Mouse (Mus musculus) heart, embryonic 14.5 days (tissue): Measurements from ENCODE around the gene Snrpg. TPM values are rescaled to one million over a fixed set of nuclear protein-coding genes. Genes with fewer than 3 reads are reported as not detected.

Experiments
- ATAC-seq: fragments of 200-750 bp; cut with Nextera tagmentation; 2 replicates; pipeline ENCODE4 v1.8.0; 2017; ENCODE audit warnings: low read depth, moderate TSS enrichment; ENCODE audit not compliant: insufficient number of reproducible peaks, insufficient read depth, low FRiP score
- H3K27ac ChIP-seq, 2 experiments: fragments of 200-500 bp in 1 of 2; fragments of 300-500 bp in 1 of 2; sonication (generic) in 1 of 2; replicated peaks in 1 of 2; 2 replicates each; pipeline ENCODE4 v1.5.1; 2012 to 2014; ENCODE audit warnings: low read depth in 2 of 2, low read length in 2 of 2, control low read depth in 1 of 2, mild to moderate bottlenecking in 1 of 2, mixed read lengths in 1 of 2; ENCODE audit not compliant: control insufficient read depth in 1 of 2, insufficient read depth in 1 of 2
- H3K27me3 ChIP-seq: fragments of 300-500 bp; sonication (generic); 2 replicates; pipeline ENCODE4 v1.6.1; 2014; ENCODE audit warnings: mild to moderate bottlenecking, low read length, control low read depth; ENCODE audit not compliant: control insufficient read depth, insufficient read depth
- H3K36me3 ChIP-seq: fragments of 300-500 bp; sonication (generic); 2 replicates; pipeline ENCODE4 v1.6.1; 2014; ENCODE audit warnings: mild to moderate bottlenecking, control low read depth, low read length, mixed read lengths; ENCODE audit not compliant: control insufficient read depth, insufficient read depth
- H3K4me1 ChIP-seq, 2 experiments: fragments of 200-500 bp in 1 of 2; fragments of 300-500 bp in 1 of 2; sonication (generic) in 1 of 2; 2 replicates each; pipeline ENCODE4 v1.6.1; 2012 to 2014; ENCODE audit warnings: low read length in 2 of 2, control low read depth in 1 of 2, mixed read lengths in 1 of 2; ENCODE audit not compliant: control insufficient read depth in 2 of 2, insufficient read depth in 2 of 2
- H3K4me2 ChIP-seq: fragments of 300-500 bp; sonication (generic); 2 replicates; pipeline ENCODE4 v1.6.1; 2014; ENCODE audit warnings: mild to moderate bottlenecking, low read length
- H3K4me3 ChIP-seq, 2 experiments: fragments of 200-500 bp in 1 of 2; fragments of 300-500 bp in 1 of 2; sonication (generic) in 1 of 2; 2 replicates each; pipeline ENCODE4 v1.5.1; 2012 to 2014; ENCODE audit warnings: low read length in 2 of 2, mild to moderate bottlenecking in 2 of 2, control low read depth in 1 of 2, low read depth in 1 of 2, moderate library complexity in 1 of 2; ENCODE audit not compliant: control insufficient read depth in 1 of 2, insufficient read depth in 1 of 2
- H3K9ac ChIP-seq: fragments of 300-500 bp; sonication (generic); 2 replicates; pipeline ENCODE4 v1.6.1; 2014; ENCODE audit warnings: mild to moderate bottlenecking, low read length
- H3K9me3 ChIP-seq: fragments of 300-500 bp; sonication (generic); 2 replicates; pipeline ENCODE4 v1.6.1; 2016; ENCODE audit warnings: low read length, control low read depth; ENCODE audit not compliant: control insufficient read depth
- WGBS: fragments of 180-500 bp; shearing (Covaris S2); extraction: QIAGEN DNeasy Blood & Tissue Kit; methylation state at CpG from one replicate; pipeline ENCODE4 v1.1.7; 2014; 5-methylcytosine and 5-hydroxymethylcytosine counted together
- polyA plus RNA-seq: library from polyadenylated mRNA; unstranded; fragments of >200 nt; fragmentation: Nextera tagmentation; extraction: Ambion mirVana; gene quantifications from 2 replicates; pipeline ENCODE4 v1.2.1, GENCODE M21; 2014

Snrpg gene
- polyA plus RNA-seq, 1 experiment from 2014 or later = 384 TPM

GRCm38 (mm10) chr6:86400972-86401371, 29.9 kb downstream of the Snrpg start:
- Histone ChIP-seq H3K36me3 (no peaks in the 10 kb centered on the region), H3K27ac (no peak overlapping the region), H3K4me3 (peak overlapping the region; percentile 12 to 28; a peak in 2 of 4 replicates), H3K27me3 (no peaks in the 10 kb centered on the region), H3K9me3 (no peaks in the 10 kb centered on the region), H3K4me2 (peak overlapping the region; percentile 50), H3K9ac (no peak overlapping the region), H3K4me1 (peaks cover 0 to 16% of the 10 kb centered on the region in 2 experiments; a peak in 2 of 4 replicates)
- ATAC-seq = peak; percentile 18; the same call in 1 of the 2 replicates
- 3% methylated on average over 9 of the region's 9 CpGs for WGBS

- no peak for ATAC-seq
- no peaks in the 10 kb centered on the region for H3K9me3 ChIP-seq
- H3K4me2 ChIP-seq = peak overlapping the region; percentile 63
- H3K4me3 ChIP-seq = peak overlapping the region; percentile 13 to 91; a peak in 3 of 4 replicates
- WGBS = 36% methylated on average over 12 of the region's 12 CpGs
- H3K9ac ChIP-seq = peak overlapping the region; percentile 99
- no peaks in the 10 kb centered on the region for H3K27me3 ChIP-seq
- H3K36me3 ChIP-seq = peaks cover 10% of the 10 kb centered on the region
- peaks cover 2 to 20% of the 10 kb centered on the region in 2 experiments; a peak in 3 of 4 replicates for H3K4me1 ChIP-seq
- H3K27ac ChIP-seq = 0 out of 4 replicates have a peak overlapping the region, but pooled peaks of 1 of the 2 experiments have one; percentile 9
These were observed 31.8 kb downstream of the Snrpg start for GRCm38 (mm10) chr6:86402681-86403607.

GRCm38 (mm10) chr6:86403728-86404099, 32.6 kb downstream of the Snrpg start:
- Histone ChIP-seq H3K27me3 (no peaks in the 10 kb centered on the region), H3K4me2 (peak overlapping the region; percentile 63), H3K4me1 (peaks cover 2 to 20% of the 10 kb centered on the region in 2 experiments; a peak in 3 of 4 replicates), H3K27ac (peak overlapping the region; percentile 99 to 100; a peak in 3 of 4 replicates), H3K36me3 (peaks cover 10% of the 10 kb centered on the region), H3K9ac (peak overlapping the region; percentile 99), H3K9me3 (no peaks in the 10 kb centered on the region), H3K4me3 (peak overlapping the region; percentile 83 to 91)
- ATAC-seq = peak; percentile 52; the same call in 1 of the 2 replicates
- under 1% methylated on average over 15 of the region's 15 CpGs for WGBS

- Histone ChIP-seq H3K9ac (peak within 1 kb of the TSS; percentile 99), H3K9me3 (no peaks in the 10 kb centered on the region), H3K4me1 (peaks cover 2 to 20% of the 10 kb centered on the region in 2 experiments; a peak in 3 of 4 replicates), H3K27me3 (no peaks in the 10 kb centered on the region), H3K4me3 (peak within 1 kb of the TSS; percentile 83 to 91), H3K36me3 (peaks cover 10% of the 10 kb centered on the region), H3K4me2 (peak within 1 kb of the TSS; percentile 78), H3K27ac (peak within 1 kb of the TSS; percentile 99 to 100)
- under 1% methylated on average over 60 of the region's 62 CpGs for WGBS
- ATAC-seq = peak; percentile 94
These were observed 33.2 kb downstream of the Snrpg start, which contains the start of gene Tia1 for GRCm38 (mm10) chr6:86404100-86404861. Tia1 (plus strand) TSS chr6:86404219.

- Histone ChIP-seq H3K4me3 (peak overlapping the region; percentile 83 to 91), H3K27me3 (no peaks in the 10 kb centered on the region), H3K4me2 (peak overlapping the region; percentile 78), H3K9ac (peak overlapping the region; percentile 99), H3K4me1 (peaks cover 2 to 20% of the 10 kb centered on the region in 2 experiments; a peak in 3 of 4 replicates), H3K9me3 (no peaks in the 10 kb centered on the region), H3K36me3 (peaks cover 15% of the 10 kb centered on the region), H3K27ac (peak overlapping the region; percentile 99 to 100)
- WGBS = under 1% methylated on average over 11 of the region's 11 CpGs
- ATAC-seq = no peak
These were observed 33.9 kb downstream of the Snrpg start for GRCm38 (mm10) chr6:86404996-86405395.

GRCm38 (mm10) chr6:86406306-86406705, 35.2 kb downstream of the Snrpg start:
- Histone ChIP-seq H3K36me3 (peaks cover 15% of the 10 kb centered on the region), H3K4me2 (peak overlapping the region; percentile 78), H3K27me3 (no peaks in the 10 kb centered on the region), H3K4me1 (peaks cover 2 to 18% of the 10 kb centered on the region in 2 experiments; a peak in 3 of 4 replicates), H3K9ac (no peak overlapping the region), H3K4me3 (peak overlapping the region in 1 of 2 experiments; percentile 91; a peak in 1 of 4 replicates), H3K27ac (no peak overlapping the region), H3K9me3 (no peaks in the 10 kb centered on the region)
- ATAC-seq = no peak

GRCm38 (mm10) chr6:86418711-86419110, 47.6 kb downstream of the Snrpg start:
- no peak for ATAC-seq
- Histone ChIP-seq H3K9ac (no peak overlapping the region), H3K4me3 (no peak overlapping the region), H3K27me3 (no peaks in the 10 kb centered on the region), H3K36me3 (peaks cover 86% of the 10 kb centered on the region), H3K27ac (no peak overlapping the region), H3K4me1 (no peaks in the 10 kb centered on the region), H3K4me2 (no peak overlapping the region), H3K9me3 (no peaks in the 10 kb centered on the region)
- 92% methylated on average over 6 of the region's 6 CpGs for WGBS
